Mouse (Mus musculus) c-Kit-positive CD71-negative TER-119-negative erythroid progenitor cells, embryonic 14.5 days (primary cell): Measurements from ENCODE around the gene Mllt3.

Experiments
- DNase-seq: peaks from one replicate; pipeline ENCODE4 v3.0.0-alpha.2; 2013; ENCODE audit warnings: low read depth

Mllt3 gene

DNA sequence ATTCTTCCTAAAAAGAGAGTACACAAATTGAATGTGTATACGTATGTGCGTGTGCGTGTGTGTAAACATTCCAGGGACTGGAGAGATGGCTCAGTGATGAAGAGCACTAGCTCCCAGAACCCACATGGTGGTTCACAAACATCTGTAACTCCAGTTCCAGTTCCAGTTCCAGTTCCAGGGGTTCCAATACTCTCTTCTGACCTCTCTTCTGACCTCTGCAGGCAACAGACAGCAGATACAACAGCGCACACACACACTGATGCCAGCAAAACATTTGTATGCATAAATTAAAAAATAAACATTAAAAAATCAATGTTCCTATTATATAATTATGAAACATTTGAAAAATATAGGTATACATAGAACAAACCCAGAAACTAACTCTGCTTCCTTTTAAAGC is 258.6 kb downstream of the Mllt3 start:
- no peak for DNase-seq

DNA sequence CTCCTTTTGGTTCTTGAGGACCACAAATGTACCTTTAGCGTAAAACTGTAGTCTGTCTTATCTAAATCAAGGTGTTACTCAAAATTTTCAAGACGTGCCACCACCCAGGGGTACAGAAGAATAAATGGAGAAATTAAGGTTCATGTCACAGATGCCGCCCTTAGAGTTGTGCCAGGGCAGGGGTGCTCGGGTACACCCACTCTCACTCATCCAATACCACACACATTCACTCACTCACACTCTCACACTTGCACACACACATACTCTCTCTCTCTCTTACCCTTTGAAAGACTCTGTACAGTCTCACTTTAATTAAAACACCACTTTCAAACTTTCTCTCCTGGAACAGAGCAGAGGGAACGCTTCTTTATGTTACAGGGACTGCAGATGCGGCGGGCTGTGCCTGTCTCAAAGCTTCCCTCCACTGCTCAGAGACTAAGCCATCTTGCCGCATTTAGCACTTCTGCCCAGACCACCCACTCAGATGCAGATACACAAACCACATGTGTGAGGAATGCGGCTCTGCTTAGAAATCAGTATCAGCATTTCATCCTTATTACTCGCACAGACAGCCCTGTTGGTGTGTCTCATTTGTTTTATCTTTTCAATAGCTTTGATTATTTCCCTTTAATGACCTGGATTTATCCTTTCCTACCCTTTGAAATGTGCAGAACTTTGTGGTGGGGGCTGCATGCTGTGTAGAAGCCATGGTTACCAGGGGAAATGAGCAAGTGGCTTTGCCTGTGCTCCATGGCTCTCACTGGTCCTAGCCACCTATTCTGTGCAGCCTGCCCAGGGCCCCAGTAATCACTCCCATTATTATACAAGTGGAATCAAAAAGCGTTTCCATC is 265.2 kb downstream of the Mllt3 start:
- no peak for DNase-seq

DNA sequence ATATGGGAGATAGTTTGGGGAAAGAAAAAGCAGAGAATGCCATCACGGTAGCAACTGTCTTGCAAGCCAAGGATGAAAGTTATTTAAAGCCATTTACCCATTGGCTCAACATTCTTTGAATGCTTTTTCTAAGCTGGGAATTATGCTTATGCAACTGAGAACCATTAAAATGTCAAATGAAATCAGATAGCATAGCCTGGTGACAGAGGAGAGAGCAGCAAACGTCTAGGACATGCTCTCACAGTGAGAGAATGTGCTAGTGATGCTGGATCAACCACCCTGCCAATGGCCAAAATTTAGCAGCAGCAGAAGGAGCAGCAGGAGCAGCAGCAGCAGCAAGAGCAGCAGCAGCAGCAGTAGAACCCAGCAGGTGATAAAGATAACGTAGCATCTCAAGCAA is 267.4 kb downstream of the Mllt3 start:
- no peak for DNase-seq

DNA sequence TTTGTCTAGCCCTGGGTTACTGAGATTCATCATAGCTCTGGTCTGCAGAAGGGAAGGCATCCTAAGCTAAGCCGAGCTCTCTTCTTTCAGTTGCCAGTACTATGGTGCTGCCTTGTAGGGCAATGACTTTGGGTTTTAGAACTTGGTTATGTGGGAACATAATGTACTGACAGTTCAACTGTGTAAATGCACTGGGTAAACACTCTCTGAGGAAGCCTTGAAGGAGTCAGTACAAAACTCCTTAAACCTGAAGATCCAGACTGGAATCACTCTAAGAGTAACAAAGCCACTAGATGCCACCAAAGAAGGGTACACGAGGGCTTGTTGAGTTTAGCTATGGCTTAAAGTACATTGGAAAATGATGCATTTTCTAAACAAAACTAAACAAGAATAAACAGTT is 272.1 kb downstream of the Mllt3 start:
- no peak for DNase-seq

DNA sequence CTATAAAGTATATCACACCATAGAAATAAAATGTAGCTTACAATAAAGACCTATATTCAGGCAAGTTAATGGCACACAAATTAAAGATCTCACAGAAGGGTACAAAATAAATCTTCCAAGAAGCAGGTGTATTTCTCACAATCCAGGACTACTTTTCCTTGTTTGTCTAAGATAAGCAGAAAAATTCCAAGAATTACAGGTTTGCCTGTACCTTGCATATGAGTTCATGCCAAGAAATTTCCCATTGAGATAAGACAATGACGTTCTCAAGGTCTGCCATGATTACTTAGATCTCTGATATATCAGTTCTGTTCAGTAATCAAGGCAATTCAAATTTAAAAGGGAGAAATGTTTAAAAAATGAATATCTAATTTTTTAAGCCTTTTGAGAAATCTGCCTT is 272.9 kb downstream of the Mllt3 start:
- DNase-seq = no peak

DNA sequence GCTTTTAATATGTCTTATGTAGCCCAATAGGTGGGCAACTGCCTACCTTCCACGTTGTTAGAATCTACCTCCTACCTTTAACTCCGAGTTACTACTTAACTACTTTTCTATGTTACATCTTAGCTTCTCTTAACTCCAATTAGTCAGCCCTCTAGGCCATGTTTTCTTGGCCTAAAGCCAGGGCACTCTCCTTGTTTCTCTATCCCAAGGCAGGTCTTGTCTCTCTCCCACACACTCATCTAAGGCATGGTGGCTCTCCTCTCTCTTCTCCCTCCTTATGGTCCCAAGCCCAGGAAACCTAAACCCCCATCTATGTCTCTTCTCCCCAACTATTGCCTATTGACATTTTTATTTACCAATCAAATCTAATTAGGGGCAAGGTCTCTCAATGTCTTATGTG is 273.5 kb downstream of the Mllt3 start:
- DNase-seq = no peak

DNA sequence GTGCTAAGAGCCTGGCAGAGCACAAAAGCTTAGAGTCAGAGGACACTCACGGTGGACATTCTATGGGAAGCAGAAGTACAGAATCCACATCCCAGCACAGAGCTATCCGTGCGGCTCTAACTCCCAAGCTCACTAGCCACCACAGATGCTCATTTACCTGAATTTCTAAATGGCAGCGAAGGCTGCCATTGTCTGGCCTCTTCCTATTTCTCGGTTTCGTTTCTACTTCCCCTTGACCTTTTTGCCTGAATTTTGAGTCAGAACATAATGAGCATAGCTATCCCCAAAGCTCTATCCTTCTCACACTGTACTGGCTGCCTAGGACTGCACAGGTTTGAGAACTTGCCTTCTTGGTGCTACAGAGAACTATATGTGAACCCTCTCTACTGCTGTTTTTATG is 274.1 kb downstream of the Mllt3 start:
- no peak for DNase-seq

DNA sequence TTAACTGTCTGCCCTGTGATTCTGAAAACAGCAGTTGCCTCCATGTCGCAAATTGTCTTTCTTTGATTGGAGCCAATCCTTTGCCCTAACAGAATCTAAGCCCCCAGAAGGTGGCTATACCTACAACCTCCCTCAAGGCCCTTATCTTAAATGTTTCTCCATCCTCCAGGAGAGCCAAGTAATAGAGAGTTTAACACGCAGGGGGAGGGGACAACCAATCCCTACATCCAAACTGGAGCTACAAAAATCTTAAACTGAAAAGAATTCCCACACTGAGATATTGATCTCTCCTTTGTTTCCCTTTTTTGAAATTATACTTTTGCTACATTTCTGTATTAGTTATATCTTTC is 281.7 kb downstream of the Mllt3 start:
- DNase-seq = no peak

DNA sequence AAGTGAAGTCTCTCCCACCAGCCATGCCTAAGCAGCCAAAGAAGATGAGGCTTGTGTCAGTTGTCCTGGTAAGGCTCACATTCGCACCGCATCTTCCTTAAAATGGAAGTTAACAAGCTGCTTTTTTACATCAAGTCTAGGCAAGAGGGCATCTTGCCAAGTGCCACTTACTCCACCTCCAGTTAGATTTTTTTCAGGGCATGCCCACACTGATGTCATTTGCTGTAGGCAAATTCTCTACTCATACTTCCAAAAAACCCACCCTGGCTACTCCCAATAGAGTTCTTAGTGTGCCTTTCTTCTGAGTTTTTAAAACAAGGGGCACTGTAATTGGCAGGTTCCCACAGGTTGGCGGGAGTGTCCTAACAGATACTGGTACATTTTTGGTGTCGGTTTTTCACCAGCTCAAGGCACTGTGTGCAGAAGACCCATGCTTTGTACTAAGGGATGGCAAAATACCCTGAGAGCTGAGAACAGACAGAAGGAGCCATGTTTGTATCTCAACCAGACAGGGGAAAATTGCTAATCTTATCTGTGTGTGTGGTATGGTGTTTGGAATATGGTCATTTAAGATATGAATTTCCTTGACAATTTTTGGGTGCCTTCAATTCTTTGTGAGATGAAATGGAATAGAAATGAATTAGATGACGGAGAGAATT is 282.2 kb downstream of the Mllt3 start:
- DNase-seq = no peak

DNA sequence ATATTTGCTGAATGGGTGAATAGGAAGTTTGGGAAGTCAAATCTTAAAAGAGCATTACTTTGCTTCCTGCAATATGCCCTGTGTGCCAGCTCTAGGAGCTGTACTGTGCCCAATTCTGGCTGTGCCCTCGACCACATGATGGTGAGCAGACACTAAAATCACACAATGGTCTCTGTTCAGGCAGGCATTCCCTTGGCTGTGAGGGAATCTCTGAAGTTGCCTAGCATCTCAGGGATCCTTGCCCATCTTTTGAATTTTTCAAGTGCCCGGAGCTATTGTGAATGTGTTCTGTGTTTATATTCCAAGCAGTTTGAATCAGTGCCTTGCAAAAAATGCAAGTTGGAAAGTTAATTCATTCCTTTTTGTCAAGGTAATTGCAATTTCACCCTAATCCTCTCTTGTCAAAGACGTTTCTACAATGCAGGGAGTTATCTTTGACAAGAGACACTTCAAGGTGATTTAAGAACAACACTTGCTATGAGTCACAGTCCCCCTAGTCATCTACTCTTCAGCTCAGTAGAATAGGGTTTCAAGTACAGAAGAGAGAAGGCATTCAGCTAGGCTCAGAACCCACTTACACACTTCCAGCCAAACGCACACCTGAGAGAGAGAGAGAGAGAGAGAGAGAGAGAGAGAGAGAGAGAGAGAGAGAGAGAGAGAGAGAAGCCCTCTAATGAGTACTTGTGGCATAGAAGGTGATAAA is 283.5 kb downstream of the Mllt3 start:
- DNase-seq = no peak

DNA sequence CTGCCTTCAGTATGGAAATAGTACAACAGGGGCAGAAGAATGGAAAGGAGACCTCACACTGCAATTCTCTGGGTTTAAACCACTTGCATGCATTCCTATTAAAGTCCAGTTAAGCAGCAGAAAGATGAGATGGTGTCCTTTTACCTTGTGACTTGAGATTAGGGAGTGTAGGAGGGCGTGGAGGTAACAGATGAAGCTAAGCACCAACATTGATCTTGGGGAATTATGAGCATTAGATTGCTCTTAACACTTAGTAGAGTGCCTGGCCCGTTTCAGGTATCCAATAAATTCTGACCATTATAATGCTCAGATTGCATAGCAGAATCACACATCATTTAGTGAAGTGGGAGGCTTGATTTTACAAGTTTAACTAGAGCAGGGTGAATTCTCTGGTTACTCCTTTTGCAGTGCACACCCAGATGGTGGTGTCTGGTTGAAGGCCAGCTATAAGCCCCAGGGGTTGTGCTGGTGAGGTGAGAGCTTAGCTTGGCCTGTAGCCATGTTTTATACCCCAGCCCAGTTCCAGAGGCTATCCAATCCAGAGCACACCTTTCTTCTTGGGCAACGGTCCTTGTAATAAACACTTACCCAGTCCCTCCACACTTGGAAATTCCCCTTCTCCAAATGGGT is 288.0 kb downstream of the Mllt3 start:
- no peak for DNase-seq

DNA sequence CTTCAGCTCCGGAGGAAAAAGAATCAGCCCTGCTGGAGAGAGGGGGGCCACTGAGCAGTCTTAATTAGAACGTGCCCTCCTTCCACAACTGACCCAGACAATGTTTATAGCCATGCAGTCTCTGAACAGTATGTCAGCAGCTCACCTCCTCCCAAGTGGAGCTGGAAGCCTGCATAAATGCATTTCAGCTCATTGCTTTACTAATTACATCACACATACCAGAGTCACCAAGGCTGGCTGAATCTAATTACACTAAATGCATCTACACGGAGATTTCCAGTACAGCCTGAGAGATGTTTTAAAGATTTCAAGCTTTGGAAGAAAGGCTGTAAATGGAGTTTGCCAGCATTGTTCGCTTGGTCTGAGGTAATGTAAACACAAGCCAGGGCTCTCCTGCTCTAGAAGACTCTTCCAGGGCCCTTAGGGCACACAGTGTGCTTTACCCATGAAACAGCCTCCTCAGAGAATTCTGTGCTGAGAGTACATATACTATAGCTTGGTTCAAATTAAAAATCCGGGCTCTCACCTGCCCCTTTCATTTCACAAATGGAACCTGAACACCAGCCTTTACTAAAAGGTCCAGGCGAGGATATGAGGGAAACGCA is 293.5 kb downstream of the Mllt3 start:
- no peak for DNase-seq

DNA sequence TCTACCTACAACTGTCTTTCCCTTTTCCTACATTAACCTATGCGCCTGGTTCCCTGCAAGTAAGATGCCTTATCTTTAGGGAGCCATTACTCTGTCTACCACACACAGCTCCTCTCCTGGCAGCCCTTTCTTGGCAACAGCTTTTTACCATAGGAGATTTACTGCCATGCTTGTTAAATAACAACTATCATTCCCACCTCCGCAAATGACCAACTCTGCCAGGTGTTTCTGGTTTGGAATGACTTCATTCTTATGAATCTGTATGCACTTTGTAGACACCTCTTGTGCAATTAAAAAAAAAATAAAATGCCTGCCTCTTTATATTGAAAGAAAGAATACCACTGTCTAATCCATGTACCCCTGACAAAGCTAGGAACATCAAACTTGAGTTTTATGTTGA is 294.1 kb downstream of the Mllt3 start:
- DNase-seq = no peak

DNA sequence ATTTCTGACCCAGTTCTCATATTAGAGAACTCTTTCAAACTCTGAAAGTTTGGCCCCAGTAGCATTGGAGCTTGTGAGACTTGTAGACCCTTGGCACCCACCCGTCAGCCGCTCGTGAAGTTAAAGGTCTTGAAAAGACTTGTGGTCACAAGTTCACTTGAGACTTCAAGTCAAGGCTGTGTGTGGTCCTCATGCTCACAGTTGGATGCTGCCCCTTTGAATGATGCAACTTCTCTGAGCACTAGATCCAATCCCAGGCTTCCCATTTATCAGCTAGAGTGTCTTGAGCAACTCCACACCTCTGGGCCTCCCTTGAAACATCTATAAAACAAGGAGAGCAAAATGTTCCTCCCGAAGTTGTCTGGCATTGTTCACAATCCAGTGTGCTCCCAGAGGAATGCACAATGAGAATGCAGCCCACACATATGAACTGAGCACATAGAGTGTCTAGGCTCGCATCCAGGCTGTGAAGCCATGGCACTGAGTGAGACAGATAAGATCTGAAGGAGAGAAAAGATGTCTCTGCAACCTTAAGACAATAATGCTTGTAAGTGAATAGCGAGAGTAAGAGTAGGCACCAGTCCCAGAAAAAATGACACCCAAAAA is 295.9 kb downstream of the Mllt3 start:
- no peak for DNase-seq

DNA sequence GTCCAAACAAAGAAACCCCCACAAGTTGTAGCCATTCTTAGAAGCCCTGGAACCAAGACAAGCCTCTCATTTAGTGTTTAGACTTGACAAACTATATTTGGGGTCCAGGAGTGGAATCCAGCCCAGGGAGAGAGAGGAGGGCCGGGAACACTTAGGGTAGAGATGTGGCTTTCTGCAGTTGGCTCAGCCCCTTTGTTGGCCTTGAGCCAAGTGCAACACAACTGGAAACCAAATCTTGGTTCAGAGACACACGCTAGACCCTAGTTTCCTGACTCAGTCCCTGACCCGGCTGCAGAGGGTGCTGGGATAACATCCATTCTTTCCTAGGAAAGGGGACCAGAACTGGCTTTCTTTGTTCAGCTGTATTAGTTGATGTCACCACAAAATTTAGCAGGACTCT is 296.4 kb downstream of the Mllt3 start:
- DNase-seq = no peak

DNA sequence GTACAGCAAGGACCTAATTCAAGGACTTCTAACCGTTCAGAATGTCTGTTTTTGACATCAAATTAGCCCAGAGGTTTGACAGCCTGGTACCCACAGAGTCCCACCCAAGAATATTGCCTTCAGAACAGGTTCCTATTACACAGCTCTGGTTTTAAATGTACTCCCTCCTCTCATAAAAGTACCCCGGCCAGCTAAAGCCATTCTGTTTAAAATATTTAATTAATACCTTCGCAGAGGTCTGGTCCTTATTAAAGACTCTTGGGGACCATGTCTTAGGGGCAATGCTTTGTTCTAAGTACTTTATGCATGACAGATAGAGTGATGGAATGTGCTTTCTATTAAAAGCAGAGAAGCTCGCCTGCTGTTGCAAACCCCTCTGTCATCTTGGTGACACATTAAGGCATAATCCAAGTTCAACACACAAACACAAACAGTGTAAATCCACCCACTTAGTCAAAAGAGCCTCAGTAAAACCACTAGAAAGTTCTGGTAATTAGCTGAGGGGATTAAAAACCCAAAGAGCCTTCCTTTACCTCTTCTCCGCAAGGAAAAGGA is 302.0 kb downstream of the Mllt3 start:
- no peak for DNase-seq

DNA sequence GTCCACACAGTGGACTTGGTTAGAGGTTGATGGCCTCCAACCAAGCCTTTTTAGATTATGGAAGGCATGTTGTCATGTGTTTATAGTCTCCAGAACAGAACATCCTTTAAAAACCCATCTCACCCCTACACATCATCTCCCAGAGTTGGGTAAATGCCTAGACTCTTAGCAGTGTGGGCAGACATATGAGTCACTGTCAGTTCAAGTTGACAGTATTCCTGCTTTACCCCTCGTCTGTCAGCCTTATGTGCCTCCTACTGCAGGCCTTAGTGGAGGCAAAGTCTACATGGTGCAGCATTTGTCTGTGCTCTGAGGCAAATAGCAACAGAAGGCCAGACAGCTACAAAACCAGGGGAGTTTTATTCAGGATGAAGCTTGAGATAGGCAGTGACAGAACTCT is 304.6 kb downstream of the Mllt3 start:
- no peak for DNase-seq

DNA sequence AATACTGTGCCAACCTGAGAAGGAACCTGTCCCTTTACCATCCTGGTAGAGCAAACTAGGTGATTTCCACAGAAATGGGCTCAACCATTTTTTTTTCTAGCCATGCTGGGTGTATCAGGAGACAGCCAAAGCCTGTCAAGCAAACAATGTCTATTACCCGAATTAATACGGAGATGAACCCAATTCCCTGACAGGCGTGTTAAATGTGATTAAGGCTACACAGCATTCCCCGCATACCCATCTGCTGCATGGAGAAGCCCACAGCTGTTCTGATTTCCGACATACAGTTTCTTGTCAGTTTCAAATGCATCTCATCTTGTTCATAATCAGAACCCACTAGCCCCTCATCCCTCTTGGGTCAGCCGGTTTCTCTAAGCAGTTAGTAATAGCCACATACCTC is 309.7 kb downstream of the Mllt3 start:
- DNase-seq = no peak
